Mouse (Mus musculus): ENCODE measurements at regions not wholly inside any gene's neighbourhood (a gene's known extent, or its start where the extent isn't known, plus 50 kb on each side); places are given as distances from the start of the nearest gene placed in this dataset.

DNA sequence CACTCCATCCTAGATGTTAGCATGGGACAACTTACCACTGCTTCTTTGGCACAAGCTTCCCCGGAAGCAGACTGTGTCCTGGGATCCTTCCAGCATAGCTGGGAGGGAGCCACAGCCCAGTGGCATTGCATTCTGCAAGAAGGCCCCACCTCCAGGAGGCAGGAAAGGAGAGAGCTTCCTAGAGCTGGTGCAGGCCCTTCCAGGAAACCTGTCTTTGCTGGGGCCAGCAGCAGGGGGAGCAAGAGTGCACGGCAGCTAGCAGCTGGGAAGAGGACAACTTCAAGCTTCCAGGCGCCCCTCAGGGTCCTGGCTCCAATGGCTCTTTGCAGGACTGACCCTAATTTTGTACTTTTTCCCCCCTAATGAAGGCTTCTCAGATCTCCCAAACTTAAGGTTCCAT is 115.4 kb upstream of the Sorcs3 start:
- peak; percentile 5 for DNase-seq (ENCODE audit: low spot score)

DNA sequence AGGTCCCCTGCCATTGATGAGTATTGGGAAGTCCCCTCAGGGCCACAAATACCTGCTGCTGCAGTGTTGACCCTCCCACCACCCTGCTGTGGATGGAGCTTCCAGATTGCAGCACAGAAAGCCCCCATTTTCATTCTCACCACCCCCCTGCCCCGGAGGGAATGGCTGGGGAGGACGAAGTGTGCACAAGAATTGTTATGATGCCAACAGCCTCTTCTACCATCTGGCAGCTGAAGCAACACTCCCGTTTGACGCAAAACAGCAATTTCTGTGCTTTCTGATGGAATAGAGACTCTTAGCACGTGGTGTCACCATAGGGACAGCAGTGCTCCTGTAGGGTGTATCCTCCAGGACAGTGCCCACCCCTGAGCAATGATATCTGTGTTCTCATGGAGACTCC is 108.5 kb upstream of the Sorcs3 start:
- DNase-seq (ENCODE audit: low spot score), result no peak

DNA sequence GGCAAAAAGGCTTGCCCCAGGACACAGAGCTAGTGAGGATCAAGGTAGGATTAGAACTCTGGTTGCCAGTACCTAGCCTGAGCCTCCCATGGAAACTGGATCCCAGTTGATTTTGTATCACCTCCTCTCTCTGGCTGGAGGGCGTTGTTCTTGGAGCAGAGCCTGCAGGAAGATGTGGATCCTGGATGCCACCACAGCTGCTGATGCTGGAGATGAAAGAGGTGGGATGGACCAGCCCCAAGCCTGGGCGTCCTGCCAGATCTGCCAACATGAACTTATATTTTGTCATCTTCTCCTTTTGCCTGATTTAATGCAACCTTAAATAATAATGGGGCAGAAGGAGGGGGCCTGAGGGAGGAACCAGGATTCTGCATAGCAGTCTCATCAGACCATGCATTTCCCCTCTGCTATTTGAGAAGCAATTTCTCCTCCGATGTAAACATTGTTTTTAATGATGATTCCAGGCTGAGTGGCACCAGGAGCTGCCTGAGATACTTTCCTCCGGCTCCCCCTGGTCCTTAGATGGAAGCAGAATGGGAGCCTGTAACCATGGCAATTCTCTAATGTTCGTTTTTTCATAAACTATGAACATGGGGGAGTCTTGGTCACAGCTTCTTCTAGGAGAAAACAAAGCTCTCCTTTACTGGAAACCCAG is 107.8 kb upstream of the Sorcs3 start:
- no peak for DNase-seq (ENCODE audit: low spot score)

DNA sequence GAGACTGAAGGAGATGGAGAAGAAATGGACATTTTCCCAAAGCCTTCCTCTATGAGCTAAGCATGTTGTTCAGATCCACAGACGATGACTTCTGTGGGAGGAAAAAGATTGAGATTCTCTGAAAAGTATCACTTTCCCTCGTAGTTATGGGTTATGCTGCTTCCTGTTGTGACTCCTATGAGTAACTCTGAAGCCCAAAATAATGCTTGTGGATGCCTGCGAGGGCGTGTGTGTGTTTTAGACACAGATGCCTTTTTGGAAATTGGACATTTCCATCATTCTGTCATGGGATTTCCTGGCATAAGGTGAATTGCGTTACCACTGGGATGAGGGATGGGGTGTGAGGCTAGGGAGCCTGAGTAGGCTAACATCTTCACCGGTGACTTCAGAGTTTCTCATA is 104.8 kb upstream of the Sorcs3 start:
- DNase-seq (ENCODE audit: low spot score), result no peak

DNA sequence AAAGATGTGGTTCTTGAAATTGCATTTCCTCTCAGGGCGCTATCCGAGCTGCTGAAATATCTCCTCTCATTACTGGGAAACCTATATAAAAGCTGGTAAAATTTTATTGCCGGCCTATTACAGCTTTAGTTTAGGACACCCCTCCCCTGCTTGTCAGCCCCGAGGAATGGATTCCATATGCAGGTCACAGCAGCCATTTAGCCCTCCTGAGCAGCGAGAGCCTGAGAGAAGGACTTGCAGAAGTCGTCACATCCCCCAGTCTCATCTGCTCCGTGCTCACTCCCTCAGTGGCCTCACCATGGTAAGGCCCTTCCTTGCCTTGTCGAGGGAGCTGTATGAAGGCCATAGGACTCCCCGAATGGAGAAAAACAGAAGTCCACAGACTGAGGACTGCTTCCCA is 90.7 kb upstream of the Sorcs3 start:
- DNase-seq (ENCODE audit: low spot score), result no peak

DNA sequence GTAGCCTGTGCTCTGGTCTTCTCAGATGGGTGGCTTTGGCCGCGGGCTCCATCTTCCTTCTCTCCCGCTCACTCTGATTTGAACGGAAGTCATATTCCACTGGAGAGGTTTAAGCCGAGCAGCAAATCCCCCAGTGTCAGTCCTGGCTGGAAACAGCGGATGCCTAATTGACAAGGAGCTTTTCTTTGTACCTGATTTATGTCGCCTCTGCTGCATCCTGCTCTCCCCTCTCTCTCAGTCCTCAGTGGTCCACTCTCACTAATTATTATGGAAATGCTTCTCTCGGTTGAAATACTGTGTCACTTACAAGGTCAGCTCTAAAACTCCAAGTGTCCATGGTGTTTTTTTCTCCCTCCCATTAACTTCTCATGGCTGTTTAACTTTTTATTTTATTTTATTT is 90.1 kb upstream of the Sorcs3 start:
- DNase-seq (ENCODE audit: low spot score), result no peak

DNA sequence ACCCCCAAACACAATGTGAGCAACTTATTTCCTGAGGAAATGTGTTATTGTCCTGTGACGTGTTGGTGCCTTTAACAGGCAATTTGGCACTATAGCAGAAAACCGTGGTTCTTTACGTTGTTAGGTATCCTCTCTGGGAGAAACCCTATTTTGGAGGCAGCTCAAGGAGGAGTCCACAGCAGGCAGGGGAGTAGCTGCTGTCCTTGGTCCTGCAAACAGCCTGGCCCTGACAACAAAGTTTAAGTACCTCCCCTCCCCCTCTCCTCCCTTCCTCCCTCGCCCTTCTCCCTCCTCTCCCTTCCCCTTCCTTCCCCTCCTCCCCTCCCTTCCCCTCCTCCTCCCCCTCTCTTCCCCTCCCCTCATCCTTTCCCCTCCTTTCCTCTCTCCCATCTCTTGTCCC is 89.1 kb upstream of the Sorcs3 start:
- DNase-seq (ENCODE audit: low spot score), result no peak

DNA sequence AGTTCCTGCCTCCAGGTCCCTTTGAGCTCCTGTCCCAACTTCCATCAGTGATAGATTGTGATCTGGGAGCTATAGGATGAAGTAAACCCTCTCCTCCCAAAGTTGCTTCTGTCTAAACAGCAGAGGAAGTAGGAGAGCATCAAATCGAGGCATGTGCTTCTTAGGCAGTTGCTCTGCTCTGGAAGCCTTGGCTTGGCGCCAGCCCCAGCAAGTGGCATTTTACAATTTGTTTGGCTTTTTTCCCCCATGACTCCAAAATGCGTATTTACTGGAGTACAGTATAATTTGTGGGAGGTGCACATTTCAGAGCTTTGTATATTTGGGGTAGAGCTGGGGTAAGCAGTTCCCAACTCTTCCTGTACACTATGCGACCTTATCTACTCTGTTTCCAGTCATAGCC is 88.2 kb upstream of the Sorcs3 start:
- DNase-seq (ENCODE audit: low spot score), result no peak

DNA sequence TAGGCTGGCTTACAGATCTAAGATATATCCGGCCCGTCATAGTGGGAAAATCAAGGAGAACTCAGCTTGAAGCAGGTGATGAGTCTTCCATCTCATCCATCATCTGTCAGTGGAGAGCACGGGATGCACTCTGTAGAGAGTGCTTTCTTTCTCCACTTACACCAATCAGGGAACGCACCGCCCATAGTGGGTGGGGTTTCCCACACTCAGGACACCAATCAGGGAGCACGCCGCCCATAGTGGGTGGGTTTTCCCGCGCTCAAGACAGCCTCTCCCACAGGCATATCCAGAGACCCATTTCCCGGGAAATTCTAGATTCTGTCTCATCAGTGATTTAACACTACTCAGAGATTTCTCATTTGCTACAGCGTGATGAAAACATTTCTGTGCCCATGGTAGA is 83.5 kb upstream of the Sorcs3 start:
- DNase-seq (ENCODE audit: low spot score), result peak; percentile 74

DNA sequence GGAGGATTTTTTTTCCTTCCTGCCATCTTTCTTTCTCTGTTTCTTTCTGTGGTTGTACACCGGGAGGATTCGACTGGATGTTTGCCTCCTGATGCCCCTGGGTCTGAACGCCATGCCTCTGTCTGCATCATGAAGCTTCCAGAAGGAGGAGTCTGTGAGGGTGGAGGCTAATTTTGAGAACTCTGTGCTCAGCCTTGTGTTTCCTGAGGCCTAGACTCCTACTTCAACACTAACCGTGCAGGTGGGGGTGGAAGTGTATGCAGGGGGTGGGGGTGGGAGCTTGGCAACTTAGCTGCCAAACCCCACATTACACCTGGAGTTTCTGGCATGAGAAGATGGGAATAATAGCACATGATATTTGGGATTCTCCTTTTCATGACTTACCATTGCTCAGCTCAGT is 82.0 kb upstream of the Sorcs3 start:
- no peak for DNase-seq (ENCODE audit: low spot score)

DNA sequence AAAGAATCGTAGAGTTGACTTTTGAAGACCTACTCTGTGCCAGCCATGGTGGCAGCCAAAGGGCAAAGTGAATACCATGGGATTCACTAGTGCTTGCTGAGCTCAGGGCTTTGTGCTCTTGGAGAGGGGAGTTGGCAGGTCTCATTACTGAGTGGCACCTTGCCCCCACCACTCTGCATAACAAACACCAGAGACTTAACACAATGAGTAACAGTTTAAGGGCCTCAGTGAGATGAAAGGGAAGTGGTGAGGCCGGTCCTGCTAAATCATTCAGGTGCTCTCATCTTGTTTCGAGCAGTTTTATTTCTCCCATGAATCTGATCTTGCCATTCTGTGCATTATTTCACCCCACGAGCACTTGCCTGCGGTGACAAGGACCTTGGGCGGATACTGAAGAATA is 80.1 kb upstream of the Sorcs3 start:
- DNase-seq (ENCODE audit: low spot score), result no peak

DNA sequence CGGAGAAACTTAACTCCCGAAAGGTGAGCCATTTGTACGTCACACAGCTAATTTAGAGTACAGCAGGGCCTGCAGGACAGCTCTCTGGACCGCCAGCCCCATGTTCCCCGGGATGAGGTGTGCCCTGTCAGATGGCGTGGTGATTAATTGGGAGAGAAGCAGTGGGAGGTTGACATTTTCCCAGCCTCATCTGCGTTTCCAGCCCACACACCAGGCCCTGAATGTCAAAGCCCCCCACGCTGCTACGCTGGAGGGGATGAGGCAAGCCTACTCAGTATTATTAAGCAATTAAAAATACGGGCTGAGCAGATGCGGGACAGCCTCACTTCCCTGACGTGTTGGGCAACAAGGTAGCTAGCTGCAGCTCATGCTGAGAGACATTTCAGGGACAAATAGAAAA is 77.7 kb upstream of the Sorcs3 start:
- DNase-seq (ENCODE audit: low spot score), result no peak

DNA sequence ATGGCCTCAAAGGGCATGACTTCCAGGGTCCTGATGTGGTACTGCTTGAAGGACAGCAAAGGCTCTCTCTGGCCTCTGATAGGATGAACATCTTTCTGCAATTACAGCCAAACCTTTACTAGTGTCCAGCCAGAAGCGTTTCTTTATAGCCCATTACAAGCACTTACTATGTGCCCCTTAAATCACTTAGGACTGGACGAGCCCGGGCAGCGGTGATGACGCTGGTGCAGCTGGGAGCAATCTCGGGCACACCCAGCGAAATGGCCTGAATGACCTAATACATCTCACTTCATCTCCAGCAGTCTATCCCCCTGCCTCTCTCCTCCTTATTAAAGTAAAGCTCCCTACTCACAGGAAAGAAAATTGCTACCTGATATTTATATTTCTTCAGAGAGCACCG is 69.6 kb upstream of the Sorcs3 start:
- no peak for DNase-seq (ENCODE audit: low spot score)

DNA sequence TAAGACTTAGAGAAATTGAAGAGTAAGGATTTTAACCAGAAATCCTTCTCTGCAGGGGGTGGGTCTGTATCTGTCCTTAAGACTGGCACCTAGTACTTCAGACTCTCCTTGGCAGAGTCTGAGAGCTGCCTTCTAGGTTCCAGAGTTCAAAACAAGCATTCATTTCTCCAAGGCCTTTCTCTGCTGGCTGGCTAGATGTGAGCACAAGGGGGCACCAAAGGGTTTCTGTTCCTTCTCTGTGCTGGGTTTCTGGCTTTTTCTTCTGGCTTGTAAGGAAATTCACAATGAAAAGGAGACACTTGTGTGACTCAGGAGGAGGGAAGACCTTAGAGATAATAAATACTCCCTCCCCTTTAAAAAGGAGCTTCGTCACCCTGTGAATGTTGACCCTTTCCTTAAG is 61.7 kb upstream of the Sorcs3 start:
- no peak for DNase-seq (ENCODE audit: low spot score)
